Mouse (Mus musculus): ENCODE measurements around the gene Lyrm9.

DNA sequence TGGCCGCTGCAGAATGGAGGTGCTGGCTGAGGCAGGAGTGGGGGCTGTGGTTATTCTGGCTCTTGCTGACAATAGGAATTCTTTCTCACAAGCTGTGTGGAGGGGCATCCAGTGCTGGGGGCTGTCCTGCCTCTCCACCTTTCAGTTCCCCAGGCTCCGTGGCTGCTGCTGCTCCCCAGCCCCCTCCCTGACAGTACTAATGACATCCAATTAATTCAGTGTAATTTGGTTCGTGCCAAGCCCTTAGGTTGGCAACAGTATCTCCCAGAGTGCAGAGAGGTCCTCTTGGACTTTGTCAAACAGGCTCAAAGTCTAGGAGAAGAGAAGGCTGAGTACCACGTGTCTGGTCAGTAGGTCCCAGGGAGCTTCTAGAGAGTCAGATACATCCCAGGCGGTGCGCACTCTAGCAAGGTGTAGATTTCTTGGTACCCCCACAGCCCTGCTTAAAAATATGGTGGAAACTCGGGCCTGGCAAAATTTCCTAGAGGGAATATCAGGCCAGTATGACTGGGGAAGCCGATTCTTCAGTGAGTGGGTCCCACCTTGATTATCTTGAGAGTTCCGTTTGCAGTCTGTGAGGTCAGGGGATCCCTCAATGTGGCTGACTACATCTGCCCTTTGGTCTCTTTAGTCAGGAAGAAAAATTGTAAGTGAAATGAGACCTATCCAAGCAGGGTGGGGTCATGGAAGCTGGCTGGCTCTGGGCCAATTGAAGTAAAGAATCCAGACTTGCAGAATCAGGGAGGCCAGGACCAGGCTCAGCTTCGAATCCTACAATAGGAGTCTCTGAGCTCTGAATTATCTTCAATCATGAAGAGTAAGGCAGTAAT is 48.3 kb upstream of the Lyrm9 start:
- TF ChIP-seq GATA1 (IDR thresholded peaks at IDR 0.05; ENCODE audit: low read length) (no peak), TAL1 (IDR thresholded peaks at IDR 0.05; ENCODE audit: low read length) (no peak)
